Mouse (Mus musculus): ENCODE data around the gene Catip.

DNA sequence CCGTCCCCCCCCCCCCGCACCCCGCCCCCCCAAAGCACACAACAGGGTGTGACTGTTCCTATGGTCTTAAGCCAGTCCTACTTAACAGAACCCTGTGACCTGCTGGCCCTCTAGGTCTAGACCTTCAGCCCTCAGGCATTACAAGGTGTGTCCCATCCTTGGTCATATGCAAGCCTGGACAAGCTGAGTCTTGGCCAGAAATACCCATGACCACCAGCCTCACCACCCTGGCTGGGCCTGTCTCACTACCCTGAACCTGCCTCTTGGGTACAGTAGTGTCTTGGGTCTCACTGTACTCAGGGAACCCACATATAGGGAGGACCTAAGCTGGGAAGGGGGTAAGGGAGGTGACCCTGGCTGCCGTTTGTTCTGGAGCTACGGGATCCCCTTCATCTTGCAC is 23.9 kb upstream of the Catip start:
- TF ChIP-seq CTCF (IDR thresholded peaks at IDR 0.05; ENCODE audit: low read depth, low read length) (no peak), GATA1 (IDR thresholded peaks at IDR 0.05; ENCODE audit: borderline replicate concordance, low read length) (no peak), POLR2AphosphoS5 (IDR thresholded peaks at IDR 0.05; ENCODE audit: insufficient replicate concordance, low read depth, low read length) (no peak), TAL1 (conservative IDR thresholded peaks at IDR 0.05; ENCODE audit: low read depth, low read length) (no peak)

Measured in G1E (cell line).